Mouse (Mus musculus): ENCODE results near the gene Klf2.

The Klf2 gene

GRCm38 (mm10) chr8:72336273-72336672 is 17.4 kb downstream of the Klf2 start:
- peak; percentile 66 for DNase-seq

DNA sequence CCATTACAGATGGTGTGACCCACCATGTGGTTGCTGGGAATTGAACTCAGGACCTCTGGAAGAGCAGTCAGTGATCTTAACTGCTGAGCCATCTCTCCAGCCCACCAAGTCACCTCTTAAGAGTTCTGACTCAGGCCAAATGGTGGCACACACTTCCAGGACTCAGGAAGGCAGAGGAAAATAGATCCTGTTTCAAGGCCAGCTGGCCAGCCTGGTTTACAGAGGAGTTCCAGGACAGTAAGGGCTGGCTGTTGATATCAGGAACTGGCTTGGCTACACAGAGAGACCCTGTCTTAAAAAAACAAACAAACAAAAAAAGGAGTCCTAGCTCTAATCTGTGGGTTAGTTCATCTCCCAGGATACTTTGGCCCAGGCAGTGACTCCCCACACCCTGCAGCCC is 18.2 kb downstream of the Klf2 start:
- DNase-seq = peak; percentile 40

DNA sequence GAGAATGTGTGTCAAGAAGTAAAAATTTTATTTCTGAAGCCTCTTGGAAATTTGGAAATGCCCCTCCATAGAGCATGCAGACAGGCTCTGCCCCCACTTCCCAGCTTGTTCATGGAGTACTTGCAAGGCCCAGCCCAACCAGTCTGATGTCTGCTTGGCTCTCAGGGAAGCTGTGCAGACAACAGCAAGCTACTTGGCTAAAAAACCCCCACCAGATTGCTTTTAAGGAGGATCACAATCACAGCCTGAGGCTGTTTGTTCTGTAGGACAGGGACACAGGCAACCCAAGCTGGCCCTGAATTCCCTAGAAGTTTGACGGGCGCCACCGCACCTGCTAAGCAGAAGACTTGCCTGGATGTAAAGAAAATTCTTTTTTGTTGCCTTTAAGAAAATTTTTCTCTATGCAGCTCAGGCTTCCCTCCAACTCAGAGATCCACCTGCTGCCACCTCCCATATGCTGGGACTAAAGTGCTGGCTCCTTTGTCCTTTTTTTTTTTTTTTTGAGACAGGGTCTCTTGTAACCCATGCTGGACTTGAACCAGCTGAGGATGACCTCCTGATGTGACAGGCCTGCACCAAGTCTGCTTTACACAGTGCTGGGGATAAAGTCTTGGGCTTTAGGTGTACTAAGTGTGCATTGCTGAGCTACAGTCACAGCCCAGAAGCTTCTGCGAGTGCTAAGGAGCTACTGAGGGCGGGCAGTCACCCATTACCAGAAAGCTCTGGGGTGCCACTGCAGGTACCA is 23.9 kb downstream of the Klf2 start:
- no peak for DNase-seq

DNA sequence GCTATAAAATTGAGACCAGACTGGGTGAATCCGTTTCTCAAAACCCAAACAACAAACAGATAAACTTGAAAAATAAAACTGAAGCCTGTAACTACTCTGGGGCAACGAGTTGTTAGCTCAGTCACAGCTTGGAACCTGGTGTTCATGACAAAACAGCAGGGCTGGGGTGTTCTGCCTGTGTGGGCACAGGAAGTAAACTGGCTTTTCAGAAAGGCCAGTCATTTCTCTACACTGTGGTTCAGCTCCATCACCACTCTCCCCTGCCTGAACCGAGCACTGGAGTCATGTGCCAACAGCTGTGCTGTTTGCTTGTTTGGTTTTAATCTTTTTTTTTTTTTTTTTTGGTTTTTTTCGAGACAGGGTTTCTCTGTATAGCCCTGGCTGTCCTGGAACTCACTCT is 24.9 kb downstream of the Klf2 start:
- DNase-seq = no peak

GRCm38 (mm10) chr8:72347553-72347952 is 28.7 kb downstream of the Klf2 start:
- DNase-seq = peak; percentile 50

- no peak for DNase-seq
Measured at GRCm38 (mm10) chr8:72348114-72348513, 29.3 kb downstream of the Klf2 start.

DNA sequence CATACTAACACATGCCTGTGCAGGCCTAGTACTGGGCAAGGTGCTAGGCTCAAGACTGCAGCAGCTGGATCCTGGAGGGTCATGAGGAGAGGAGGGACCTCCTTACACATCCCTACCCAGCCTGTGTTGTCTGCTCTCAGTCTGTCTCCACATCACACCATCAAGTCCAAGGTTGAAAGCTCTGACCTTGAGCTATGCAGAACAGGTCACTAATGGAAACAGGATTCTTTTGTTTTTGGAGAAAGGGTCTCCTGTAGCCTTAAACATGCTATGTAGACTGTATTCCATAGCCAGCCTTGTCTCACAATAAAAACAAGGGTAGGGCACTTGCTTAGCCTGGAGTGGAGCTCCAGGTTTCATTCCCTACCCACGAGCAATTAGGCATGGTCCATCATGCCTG is 30.1 kb downstream of the Klf2 start:
- no peak for DNase-seq

GRCm38 (mm10) chr8:72349838-72350237 is 31.0 kb downstream of the Klf2 start:
- no peak for DNase-seq

- DNase-seq = peak; percentile 78
Measured at GRCm38 (mm10) chr8:72350727-72351126, 31.9 kb downstream of the Klf2 start.

DNA sequence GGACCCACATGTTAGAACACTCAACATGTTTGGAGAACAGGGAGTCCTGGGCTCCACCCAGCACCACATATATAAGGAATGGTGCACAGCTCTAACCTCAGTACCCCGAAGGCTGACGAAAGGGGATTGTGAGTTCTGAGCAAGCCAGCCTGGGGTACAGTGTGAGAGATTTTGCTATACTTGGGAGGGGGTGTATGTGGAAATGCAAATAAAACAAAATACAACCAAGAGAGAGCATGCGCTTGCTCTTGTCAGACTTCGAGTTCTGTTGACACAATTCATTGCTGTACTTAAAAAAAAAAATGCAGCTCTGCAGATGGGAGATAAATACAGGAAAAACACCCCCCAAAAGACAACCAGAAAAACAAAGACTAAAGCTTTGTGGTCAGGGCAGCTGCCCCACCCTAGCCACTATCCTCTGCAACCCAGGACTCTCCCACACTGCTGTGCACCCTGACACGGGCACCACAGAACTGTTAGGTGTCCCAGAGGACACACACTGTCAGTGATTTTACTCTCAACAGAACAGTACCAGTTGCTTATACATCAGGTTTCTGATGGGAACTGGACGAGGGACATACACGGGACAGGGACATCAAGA is 32.7 kb downstream of the Klf2 start:
- DNase-seq = no peak

DNA sequence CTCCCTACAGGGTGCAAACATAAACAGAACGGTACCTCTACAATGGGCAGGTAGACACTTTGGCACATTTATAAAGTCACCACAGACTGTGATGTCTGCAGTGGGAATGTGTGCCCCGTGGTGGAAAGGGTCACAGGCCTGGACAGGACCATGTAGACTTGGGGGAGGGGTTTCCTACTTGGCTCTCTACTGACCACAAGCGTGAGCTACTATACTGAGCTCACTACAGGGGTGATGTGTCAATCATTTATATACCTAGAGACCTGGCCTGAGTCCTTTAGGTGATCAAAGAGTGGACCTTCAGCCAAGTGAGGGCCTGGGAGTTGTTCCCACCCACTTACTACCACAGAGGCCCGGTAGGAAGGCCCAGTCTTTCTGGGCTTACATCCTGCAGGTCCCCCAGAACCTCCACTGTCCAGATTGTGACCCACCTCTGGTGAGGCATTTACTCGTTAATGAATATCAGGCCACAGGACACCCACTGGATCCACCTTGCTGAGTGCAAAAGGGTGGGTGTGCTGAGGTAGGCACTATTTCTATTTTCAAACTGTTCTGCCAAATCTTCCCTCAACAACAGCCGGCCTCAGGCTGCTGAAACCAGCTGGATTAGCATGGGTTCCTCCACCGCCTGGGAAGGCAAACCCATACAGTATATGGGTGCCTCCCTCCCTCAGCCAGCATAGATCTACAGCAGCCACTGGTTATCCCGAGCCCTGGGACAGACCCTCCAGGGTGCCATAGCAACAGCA is 34.3 kb downstream of the Klf2 start:
- DNase-seq = no peak

GRCm38 (mm10) chr8:72353700-72354045 is 34.8 kb downstream of the Klf2 start:
- DNase-seq = no peak

GRCm38 (mm10) chr8:72354272-72354671 is 35.4 kb downstream of the Klf2 start:
- DNase-seq = peak; percentile 89

DNA sequence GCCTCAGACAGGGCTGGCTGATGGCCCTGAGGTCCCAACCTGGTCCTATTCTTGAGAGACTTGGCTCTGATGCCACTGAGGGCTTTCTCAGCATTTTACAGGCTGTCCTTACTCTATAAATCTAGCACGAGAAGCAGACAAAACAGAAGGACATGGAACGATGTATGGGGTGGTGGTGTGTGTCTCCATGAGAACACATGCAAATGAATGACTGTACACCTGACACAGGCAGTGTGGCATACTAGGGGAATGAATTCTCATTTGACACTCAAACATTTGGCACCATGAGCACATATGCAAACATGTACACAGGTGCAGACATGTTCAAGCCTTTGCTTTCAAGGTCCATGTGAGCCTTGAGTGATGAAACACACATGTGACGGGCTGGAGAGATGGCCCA is 37.8 kb downstream of the Klf2 start:
- DNase-seq = no peak

- DNase-seq = peak; percentile 66
Measured at GRCm38 (mm10) chr8:72360162-72360561, 41.3 kb downstream of the Klf2 start.

DNA sequence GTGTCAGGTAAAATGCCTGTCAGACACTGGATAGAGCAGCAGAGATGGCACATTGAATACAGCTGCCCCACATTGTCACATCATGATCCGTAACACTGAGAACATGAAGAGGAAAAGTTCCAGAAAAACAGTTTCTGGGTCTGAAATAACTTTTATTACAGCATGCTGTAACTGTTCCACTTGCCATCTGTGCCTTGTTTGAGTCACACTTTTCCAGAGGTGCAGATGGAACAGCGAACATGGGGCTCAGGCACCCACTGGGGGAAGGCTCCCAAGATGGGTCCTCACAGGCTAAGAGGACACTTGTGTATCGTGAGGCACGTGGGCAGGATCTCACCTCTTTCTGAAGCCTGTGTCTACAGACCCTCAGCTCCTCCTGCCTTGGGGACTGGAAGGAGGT is 43.9 kb downstream of the Klf2 start:
- no peak for DNase-seq

DNA sequence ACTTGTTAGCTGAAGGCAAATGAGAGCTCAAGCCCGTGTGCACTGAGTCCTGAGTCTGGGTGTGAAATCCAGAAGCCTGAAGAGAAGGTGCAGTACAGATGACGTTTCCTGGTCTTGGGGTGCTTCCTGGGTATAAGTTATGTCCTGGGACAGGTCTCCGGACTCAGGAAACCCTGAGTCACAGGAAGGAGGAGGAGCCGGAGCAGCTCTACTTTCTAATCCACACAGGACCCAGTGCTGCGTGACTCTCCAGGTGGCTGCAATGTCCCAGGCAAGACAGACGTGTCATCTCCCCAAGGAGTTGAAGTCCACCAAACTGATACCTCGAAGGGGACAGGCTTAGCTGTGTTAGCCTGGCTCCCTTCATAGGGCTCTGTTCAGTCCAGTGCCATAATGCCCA is 44.6 kb downstream of the Klf2 start:
- DNase-seq = peak; percentile 51

GRCm38 (mm10) chr8:72365016-72365415 is 46.2 kb downstream of the Klf2 start:
- no peak for DNase-seq

GRCm38 (mm10) chr8:72365826-72366225 is 47.0 kb downstream of the Klf2 start:
- DNase-seq = peak; percentile 91

DNA sequence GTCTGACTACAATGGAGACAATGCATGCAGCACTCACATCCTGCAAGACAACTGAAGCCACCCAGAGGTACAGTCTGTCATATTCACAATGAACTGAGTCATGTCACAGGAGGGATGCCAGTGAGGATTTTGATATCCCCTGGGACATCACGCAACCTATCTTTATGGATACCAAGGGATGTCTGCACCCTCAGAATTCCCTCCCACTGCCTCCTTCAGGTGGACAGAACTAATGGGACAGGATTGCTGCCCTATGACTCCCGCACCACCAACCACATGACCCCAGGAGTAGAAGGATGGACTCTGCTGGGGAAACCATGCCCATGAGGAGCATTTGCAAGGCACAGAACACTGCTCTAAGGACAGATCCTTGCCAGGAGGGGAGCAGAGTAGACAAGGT is 47.6 kb downstream of the Klf2 start:
- DNase-seq = no peak

All from lung, postnatal 36 days (tissue).